Mouse (Mus musculus) granulocyte monocyte progenitor cell, adult 5-6 weeks (primary cell): ENCODE results near the gene Stambp. TPM values are rescaled to one million over a fixed set of nuclear protein-coding genes. Genes with fewer than 3 reads are reported as not detected.

Experiments
- ATAC-seq: replicated peaks from 2 replicates; pipeline ENCODE4 v1.8.0; 2016; ENCODE audit warnings: mild to moderate bottlenecking, moderate TSS enrichment, inconsistent platforms; ENCODE audit not compliant: poor library complexity, severe bottlenecking
- total RNA-seq, 2 experiments: library from RNA; stranded (forward) in 1 of 2; stranded (reverse) in 1 of 2; fragments of 200-712, 200-1000 nt in 1 of 2; fragments of >200 nt in 1 of 2; fragmentation: Nextera tagmentation in 1 of 2; gene quantifications; 2 replicates each; pipeline ENCODE4 v1.2.3; 2014 to 2017

Stambp gene
- total RNA-seq, 2 experiments from 2014 or later = 9.7 to 44.8 TPM

DNA sequence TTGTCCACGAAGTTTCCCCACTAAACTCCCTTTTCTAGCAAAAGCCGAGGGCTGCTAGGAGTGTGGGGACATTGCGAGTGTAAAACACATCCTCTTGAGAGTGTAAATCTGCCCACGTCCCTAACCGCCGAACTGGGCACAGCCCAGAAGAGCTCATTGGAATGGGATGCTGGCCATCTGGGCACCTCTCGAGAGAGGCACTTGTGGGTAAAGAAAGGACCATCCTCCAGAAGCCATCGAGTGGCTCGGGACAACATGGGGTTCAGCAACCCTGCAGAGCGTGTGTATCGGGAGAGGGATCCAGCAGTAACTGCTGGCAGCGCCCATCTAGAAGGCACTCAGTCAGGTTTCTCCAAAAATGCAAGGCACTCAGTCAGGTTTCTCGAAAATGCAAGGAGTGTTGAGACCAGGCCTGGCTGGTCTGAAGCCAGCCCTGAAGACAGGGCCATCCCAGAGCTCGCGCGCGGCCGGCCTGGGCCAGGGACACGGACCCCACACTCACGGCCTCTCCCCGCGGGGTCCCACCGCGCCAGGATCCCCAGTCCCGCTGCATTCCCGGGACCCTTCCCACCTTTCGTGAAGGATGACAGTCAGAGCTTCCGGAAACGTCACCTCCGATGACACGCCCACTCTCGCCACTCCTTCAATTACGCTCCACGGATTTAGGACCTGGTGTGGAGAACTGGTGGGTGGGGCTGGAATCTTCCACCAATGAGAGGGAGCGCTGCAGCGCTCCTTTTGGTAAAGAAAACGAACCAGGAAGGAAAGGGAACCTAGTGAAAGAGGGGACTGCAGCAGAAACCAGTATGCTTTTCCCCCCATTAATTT lies 475 bp downstream of the Stambp start:
- ATAC-seq = peak; percentile 99

DNA sequence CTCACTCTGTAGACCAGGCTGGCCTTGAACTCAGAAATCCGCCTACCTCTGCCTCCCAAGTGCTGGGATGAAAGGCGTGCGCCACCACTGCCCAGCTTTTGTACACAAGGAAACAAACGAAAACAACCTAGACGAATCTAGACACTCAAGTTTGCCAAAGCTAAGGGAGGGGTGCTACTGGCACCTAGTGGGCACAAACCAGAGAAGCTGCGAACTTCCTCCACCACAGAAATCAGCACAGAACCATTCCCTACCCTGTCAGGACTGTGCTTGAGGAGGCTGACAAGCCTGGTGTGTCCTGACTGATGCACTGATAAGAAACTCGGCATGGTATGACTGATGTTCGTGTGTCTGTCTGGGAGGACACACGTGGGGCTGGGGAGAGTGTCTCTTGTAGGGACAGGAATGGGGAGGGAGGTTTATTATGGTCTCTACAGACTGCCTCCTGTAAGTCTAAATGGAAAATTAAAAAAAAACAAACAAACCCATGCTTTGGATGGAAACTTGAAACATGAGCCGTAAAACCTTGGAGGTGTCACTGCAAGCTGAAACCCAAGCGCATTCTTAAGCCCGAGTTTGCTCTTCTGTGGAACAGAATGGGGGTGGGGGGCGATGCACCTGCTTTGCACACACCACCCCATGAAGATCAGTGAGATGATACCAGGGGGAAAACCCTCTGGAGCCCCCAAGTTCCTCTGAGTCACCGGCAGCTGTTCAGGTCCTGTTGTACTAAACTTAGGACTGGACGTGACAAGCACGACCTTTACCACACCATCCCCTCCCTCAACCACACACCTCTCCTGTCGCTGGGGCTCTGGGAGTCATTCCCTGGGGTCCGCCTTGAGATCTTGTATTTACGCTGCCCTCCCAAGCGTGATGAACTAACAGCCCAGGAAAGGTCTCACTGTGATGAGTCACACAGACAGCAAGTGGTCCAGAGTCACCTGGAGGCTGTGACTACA lies 3.3 kb downstream of the Stambp start:
- ATAC-seq = no peak

DNA sequence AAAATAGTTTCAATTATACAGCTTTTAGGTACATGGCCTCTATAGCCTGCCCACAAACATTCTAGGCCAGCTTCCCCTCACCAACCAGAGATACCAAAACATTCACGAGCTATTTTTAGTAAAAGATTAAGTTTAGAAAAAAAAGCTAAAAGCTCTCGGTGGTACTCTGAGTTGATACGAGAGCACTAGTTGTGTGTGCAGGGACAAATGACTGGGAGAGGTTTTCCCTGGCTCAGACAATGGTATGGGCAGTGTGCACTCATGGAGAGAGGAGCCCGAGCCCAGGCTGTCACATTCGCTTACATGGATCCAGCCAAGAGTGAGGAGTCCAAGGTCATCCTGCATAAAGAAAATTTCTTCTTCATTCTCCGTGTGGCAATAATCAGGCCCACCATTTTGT lies 16.6 kb downstream of the Stambp start:
- no peak for ATAC-seq

DNA sequence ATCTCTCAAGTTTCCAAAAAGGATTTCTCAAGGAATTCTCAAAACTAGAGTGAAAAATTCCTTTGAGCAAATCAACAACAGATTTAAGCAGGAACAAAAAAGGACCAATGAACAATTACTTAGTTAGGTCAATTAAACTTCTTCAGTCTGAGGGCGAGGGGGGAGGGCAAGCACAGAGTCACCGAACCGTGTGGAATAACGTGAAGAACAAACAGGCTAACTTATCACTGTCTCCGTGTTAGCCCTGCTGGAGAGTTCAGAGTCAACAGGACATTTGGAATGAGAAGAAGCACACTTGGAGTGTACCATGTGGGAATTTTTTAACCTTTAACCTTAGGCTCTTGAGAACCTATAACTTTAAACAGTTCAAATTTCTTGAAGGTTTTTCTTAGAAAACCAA lies 24.2 kb downstream of the Stambp start:
- no peak for ATAC-seq

DNA sequence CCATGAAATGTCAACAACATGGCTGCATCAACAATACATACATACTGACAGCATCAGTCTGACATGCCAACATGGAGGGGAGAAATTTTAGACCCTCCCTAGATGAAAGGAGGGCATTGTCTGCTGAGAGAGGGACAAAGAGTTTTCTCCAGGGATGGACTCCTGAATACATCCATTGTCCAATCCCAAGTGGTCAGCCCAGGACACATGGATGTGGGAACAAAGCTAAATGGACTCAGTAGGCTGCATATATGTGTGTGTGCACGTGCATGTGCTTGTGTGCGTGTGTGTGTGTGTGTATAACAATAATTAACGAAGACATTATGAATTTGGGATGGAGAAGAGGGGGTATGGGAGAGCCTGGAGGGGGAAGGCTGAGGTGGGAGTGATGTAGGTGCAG lies 26.8 kb downstream of the Stambp start:
- ATAC-seq = no peak

DNA sequence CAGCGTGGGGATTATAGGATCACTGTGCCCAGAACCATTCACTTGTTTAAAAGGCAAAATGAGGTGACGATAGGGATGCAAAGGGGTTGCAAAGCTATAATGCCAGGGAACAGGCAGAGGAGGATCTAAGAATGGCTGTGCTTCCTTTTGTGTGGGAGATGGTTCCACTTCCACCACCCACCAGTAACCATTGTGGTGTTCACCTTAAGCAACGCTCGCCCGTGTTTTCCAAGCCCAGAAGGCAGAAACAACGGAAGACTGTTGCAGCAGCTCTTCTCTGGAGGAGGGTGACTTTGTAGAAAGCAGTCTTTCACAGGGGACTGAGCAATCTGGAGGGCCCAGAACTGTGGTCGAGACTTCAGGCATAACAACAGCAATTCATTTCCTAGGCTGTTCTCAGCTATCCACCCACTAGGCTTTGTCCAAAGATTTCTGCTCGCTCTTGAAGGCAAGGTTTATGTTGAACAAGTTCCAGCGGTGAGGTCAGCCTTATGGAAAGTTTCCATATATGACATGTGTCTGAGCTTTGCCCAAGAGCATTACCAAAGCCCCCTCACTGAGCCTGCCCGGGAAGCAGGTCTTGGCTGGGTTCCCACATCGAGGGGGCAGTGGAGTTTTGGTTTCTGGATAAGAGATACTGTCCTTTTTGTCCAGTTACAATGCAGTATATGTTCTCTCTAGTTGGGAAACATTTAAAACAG lies 30.6 kb downstream of the Stambp start:
- no peak for ATAC-seq

DNA sequence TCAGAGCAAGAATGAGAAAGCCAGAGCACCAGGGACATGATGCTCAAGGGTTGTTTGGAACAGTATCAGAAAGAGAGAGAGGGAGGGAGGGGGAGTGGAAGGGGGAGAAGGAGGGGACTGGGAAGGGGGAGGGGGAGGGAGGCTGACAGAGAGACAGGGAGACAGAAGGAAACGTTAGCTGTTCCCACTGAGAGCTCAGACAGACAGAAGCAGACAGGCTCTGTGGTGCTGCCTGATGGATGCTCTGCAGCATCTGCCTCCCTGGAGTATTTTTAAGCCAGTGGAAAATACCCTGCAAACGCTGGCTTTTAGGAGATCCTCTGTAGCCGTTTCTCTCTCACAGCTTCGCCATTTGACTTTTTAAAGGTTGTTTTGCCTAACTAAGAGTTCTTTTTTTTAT lies 32.5 kb downstream of the Stambp start:
- no peak for ATAC-seq

DNA sequence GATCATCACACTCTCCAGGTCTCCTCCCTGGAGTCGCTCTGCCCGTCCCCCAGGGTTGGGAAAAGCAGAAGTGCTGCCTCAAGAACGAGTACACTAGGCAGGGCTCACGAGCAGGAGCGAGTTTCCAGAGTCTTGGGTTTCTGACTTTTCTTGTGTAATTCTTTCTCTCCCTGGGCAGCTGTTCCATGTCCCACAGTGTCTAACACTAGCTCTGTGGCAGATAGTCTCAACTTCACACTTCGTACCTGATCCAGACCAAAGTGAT lies 35.8 kb downstream of the Stambp start:
- peak; percentile 87 for ATAC-seq

DNA sequence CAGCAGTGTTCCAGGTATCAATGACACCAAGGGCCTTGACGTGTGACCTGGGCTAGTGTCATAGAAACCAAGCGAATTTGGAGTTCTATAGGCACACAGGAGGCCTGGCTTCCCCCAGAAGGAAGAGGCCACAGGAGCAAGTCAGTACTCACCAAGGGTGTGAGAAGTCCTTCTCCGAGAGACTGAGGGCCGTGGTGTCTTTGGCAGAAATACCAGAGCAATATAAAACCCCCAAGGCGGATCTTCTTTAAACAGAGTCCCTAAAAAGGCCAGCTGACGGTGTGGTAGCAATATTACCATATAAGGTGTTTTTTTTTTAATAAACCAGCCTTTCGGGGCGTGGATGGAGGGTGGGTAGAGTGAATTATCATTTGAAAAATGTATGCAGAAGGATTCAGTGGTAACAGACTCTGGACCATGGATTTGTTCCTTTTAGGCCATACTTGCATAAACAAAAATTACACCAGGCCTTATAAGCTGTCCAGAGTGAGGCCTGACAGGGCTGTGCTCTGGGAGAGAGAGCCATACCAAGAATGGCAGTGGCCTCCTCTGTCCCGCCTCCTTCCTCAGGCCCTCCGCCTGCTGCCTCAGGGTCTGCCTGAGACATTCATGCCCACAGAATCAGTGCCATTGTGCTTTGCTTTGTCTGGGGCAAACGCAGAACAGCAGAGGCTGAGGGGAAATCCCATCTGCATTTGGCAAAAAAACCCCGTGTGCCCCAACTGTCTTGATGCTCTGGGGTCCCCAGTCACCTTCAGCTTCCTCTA lies 36.3 kb downstream of the Stambp start, which contains the start of gene Actg2:
Gene Actg2, minus strand, starts transcription at position 238 of the 767 bp plus-strand sequence.
- ATAC-seq = 0 out of 2 replicates have a peak, but pooled peaks have one; percentile 3

DNA sequence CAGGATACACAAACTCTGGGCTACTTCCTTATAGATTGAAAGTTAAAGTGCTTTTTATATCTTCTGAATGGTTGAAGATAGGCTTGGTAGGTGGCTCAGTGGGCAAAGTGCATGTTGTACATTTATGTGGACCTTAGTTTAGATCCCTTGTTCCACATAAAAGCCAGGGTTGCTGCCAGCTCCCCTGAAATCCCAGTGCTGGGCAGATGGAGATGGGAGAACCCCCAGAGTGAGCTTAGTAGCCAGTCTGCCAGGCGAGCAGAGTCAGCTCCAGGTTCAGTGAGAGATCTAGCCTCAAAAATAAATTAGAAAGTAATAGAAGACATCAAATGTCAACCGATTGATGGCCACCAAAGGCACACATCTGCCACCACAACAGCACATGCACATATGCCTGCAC lies 39.9 kb downstream of the Stambp start:
- no peak for ATAC-seq

DNA sequence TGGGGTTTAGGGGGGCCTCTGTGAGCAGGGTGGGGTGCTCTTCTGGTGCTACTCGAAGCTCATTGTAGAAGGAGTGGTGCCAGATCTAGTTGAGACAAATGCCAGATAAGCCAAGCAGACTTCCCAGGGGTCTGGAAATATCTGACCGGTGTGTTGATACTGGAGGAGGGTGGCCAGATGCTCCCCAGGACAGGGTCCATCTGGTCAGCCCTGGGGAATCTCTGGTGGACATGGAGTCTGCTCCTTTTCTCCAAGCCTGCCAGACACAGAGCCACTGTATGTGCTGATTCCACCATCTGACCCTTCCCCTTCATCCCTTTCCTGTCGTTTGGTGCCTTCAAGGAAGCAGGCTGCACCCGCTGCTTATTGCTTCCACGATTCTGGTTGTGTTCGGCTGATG lies 49.3 kb downstream of the Stambp start:
- ATAC-seq = no peak

DNA sequence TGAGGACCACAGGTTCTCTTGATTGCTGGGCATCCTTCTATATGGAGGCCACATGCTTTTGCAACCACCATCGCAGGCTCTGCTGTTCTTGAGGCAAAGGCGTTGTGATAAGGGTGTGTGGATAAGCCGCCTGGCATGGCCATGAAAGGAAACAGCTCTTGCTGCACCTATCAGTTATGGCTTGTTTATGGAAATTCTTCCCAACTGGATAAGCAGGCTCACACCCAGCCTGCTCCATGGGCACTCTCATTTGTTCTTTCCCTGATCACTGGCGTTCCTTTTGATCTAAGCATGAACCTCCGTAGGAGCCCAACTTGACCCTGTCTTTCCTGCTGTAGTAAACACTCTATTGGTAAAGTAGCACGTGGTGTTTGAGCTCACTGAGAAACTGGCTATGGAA lies 50.7 kb downstream of the Stambp start:
- no peak for ATAC-seq

DNA sequence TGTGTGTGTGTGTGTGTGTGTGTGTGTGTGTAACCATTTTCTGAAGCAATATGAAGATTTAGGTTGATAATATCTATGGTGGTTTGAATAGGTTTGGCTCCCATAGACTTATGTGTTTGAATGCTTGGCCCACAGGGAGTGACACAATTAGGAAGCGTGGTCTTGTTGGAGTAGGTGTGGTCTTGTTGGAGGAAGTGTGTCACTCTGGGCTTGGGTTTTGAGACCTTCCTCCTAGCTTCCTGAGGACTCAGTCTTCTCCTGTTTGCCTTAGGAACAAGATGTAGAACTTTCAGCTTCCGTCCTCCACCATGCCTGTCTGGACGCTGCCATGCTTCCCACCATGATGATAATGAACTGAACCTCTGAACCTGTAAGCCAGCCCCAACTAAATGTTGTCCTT lies 53.9 kb downstream of the Stambp start:
- peak; percentile 58 for ATAC-seq

DNA sequence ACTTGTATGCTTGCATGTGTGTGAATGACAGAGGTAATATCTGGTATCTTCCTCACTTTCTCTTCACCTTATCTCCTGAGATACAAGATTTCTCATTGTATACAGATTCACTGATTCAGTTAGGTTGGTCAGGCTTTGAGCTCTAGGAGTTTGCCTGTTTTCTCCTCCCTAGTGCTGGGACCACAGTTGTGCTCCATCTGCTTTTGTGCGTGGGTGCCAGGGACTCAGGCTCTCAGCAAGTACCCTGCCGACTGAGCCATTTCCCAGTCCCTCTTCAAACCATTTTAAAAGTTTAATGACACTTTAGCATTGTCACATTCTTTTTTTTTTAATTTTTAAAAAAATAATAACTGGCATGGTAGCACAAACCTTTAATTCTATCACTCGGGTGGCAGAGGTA lies 57.4 kb downstream of the Stambp start:
- ATAC-seq = no peak

DNA sequence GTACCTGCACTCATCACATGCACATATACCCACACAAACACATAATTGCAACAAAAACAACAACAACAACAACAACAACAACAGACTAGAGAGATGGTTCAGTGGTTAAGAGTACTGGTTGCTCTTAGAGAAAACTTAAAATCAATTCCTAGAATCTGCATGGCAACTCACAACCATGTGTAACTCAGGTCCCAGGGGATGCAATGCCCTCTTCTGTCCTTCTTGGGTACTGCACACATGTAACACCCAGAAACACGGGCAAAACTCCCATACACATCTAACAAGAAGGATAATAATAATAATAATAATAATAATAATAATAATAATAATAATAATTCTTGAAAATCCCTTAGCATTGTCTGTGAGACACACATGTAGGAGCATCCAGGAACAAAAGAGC lies 60.0 kb downstream of the Stambp start:
- ATAC-seq = peak; percentile 82

DNA sequence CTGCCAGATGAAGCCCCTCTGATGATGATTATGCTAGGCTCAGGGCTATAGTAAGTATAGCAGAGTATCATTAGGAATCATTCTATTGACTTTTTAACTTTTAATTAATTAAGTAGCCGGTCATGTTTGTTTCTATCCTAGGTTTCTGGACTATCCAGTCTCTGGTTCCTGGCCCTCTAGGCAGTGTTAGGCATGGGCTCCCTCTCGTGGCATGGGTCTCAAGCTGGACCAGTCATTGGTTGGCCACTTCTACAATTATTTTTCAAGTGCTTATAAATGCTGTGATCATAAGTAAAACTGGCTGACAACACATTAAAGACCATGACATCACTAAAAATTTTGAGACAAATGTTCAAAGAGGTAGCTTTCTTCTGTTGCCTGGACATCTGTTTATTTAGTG lies 62.3 kb downstream of the Stambp start:
- ATAC-seq = no peak

DNA sequence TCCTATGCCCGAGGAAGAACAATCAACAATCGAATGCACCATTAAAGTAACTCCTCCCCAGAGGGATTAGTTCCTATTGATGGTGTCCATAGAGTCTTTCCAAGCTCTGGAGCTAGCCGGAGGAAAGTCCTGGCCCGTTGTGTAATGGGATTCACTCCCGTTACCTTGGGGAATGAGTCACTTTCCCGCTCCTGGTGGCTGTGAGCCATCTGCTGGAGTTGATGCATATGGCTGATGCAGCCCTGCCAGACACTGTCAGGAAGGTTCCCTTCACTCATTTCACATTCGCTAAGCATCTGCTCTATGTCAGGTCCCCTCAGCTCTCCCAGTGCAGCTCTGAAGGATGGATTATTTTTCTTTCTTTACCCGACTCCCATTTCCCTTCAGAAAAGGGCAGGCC lies 63.1 kb downstream of the Stambp start:
- ATAC-seq = no peak

DNA sequence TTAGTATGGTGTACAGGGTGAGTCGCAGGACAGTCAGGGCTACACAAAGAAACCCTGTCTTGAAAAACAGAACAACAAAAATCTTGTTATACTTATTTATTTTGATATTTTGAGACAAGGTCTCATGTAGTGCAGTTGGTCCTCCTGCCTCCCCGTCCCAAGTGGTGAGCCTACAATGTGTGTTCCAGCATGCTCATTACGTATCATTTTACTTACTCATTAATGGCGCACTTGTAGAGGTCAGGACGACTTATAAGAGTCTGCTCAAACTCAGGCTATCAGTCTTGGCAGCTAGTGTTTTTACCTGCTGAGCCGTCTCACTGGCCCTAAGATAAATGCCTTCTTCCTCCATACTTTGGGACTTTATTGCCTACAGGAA lies 65.4 kb downstream of the Stambp start:
- no peak for ATAC-seq

DNA sequence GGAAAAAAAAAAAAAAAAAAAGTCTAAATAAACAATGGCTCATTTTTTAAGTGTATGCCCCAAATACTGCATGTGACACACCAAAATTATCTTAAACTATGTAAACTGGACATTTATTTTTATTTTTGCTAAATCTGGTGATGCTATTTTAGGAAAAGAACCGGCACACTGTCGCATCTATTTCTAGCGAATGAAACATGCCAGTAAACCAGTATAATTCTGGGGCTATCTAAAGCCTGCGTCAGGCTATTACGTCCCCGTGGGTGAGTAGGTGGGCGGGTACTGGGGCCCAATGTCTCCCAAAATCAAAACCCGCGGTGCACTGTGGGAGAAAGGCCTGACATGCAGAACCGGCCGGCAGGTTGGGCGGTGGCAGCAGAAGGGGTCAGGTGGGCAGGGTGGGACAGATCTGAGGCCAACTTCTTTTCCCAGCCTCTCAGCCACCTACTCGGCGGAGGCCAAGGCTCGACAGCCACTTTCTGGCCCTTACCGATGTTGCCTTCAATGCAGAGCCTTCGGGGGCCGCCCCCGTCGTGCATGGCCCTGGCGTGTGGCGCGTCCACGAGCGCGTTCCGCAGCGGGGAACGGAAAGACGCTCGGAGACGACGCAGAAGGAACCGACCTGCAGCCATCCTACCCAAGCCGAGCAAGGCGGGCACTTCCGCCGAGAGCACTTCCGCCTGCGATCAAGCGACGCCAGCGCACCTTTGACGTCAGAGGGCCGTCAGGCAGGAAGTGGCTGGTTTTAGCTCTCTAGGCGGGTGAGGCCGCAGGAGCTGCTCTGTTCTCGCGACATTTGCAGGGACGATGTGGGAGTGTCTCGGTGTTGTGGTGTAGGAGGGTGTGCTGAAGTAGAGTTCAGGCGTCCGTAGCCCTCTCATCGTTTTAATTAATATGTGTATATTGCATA lies 66.0 kb downstream of the Stambp start, which contains the start of gene Dguok:
Gene Dguok, minus strand, starts transcription at position 712 of the 910 bp plus-strand sequence.
- peak; percentile 89 for ATAC-seq
